Mouse (Mus musculus): ENCODE data around the gene Sept11.

DNA sequence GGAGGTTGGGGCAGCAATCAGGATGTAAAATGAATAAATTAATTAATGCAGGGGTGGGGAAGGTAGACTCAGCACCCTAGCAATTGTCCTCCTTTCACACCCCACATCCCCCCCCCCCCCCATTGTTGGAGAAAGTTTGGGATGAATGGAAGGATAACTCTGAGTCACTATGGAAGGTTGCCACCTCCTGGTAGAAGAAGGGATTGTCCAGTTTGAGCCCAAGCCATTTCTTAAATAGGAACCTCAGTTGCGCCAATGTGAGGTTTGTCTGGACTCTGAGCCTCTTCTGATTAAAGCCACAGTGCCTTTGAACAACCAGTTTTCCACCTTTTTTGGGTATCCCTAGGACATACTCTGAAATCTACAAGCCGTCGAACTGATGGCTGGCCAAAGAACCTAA is 70.3 kb downstream of the Sept11 start:
- TF ChIP-seq CTCF (IDR thresholded peaks at IDR 0.05; ENCODE audit: insufficient read depth, low read length) (peak; percentile 55), POLR2A (IDR thresholded peaks at IDR 0.05; ENCODE audit: borderline replicate concordance, extremely low read depth, low read depth, low read length) (no peak)
